Mouse (Mus musculus): ENCODE data around the gene Fchsd2. TPM values are rescaled to one million over a fixed set of nuclear protein-coding genes. Genes with fewer than 3 reads are reported as not detected.
A peak's percentile ranks its signal among the peaks of the same experiment; 100 is the strongest.

Gene Fchsd2
- polyA plus RNA-seq, 1 experiment from 2014 or later: 35.5 TPM

DNA sequence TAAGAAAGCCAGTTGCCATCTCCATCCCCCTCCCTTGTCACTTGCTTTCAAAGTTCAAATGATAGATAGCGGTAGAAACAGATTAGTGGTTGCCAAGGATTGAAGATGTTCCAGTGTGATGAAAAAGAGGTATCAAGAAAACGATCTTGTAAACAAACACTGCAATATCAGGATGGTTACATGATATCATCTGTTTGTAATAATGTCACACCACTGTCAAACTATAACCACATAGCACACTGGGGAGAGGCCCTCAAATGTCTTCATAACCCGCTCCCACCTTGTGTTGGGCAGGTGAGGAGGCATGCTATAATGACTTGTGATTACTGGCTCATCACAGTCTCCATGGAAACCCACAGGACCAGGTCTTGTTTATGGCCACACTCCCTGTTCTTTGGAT lies 205.7 kb downstream of the Fchsd2 start:
- Histone ChIP-seq H3K27me3 (ENCODE audit: control insufficient read depth, insufficient read depth, low read length) (peaks cover 3% of the 10 kb centered on the region), H3K4me1 (ENCODE audit: control insufficient read depth, insufficient read depth, low read length) (peaks cover 13% of the 10 kb centered on the region), H3K4me3 (ENCODE audit: low read length) (no peak overlapping the region), H3K9ac (ENCODE audit: low read depth, low read length) (no peak overlapping the region), H3K27ac (ENCODE audit: low read depth, low read length) (no peak overlapping the region), H3K9me3 (ENCODE audit: control insufficient read depth, low read length) (no peaks in the 10 kb centered on the region), H3K36me3 (ENCODE audit: control insufficient read depth, insufficient read depth, low read length) (no peaks in the 10 kb centered on the region; the same call in 1 of the 2 replicates), H3K4me2 (replicated peaks; ENCODE audit: low read depth, low read length) (no peak overlapping the region)
- WGBS: 88% methylated on average over 3 of the region's 3 CpGs
- ATAC-seq (ENCODE audit: low FRiP score, low TSS enrichment): no peak

DNA sequence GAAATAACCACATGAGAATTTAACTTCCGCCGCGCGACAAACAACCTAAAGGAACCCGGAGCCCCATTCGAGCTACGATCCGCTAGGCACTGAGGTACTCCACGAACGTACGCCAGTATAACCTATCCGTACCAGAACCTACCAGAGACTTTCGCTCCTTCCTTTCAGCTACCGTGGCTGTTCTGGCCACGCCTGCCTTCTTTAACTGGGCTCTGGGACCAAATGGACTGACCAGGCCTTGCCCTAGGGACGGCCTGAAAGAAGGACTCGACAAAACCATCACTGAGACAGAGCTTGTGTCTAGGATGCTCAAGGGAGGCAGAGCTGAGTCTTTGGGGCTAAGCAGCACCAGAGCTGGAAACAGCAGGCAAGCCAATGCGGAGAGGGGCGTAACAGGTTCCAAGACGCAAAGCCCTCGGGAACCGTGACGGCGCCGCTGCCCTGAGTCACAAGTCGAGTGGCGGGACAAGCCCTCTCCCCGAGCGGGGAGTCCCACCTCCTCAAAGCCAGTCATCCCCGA lies 208.8 kb downstream of the Fchsd2 start:
- H3K9me3 ChIP-seq (ENCODE audit: control insufficient read depth, low read length): no peaks in the 10 kb centered on the region
- no peak overlapping the region for H3K27ac ChIP-seq (ENCODE audit: low read depth, low read length)
- peak; percentile 46; the same call in 1 of the 2 replicates for ATAC-seq (ENCODE audit: low FRiP score, low TSS enrichment)
- peaks cover 12% of the 10 kb centered on the region for H3K4me1 ChIP-seq (ENCODE audit: control insufficient read depth, insufficient read depth, low read length)
- H3K9ac ChIP-seq (ENCODE audit: low read depth, low read length): peak overlapping the region; percentile 62
- H3K36me3 ChIP-seq (ENCODE audit: control insufficient read depth, insufficient read depth, low read length): no peaks in the 10 kb centered on the region
- H3K4me2 ChIP-seq (replicated peaks; ENCODE audit: low read depth, low read length): peak overlapping the region; percentile 89
- peak overlapping the region; percentile 65 for H3K4me3 ChIP-seq (ENCODE audit: low read length)
- peaks cover 3% of the 10 kb centered on the region for H3K27me3 ChIP-seq (ENCODE audit: control insufficient read depth, insufficient read depth, low read length)
- WGBS: 1% methylated on average over 30 of the region's 30 CpGs

DNA sequence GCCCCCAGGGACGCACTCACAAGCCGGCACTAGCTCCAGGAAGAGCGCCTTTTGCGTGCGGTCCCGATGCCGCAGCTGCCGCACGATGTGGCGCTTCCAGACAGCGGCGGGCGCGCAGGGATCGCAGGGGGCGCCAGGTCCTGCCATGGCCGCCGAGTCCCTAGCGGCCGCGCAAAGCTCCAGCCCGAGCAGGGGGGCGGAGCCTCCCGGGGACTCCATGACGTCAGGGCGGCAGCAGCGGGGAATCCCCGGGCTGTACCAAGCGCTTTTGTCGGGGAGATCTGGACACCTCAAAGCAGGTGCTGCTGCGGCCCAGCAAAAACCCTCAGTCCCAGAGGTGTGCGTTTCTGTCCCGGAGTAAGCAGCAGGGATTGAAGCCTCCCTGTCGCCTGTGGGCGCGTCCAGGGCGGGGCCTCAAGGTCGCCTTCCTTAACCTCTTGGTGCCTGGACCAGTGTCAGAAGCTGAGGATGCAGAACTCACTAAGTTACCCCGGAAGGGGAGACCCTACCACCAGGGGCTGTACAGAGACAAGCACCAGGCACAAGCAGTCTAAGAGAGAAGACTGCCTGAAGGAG lies 209.3 kb downstream of the Fchsd2 start, which contains the start of gene Atg16l2:
Gene Atg16l2, minus strand, starts transcription at position 371 of the 576 bp plus-strand sequence.
- H3K4me1 ChIP-seq (ENCODE audit: control insufficient read depth, insufficient read depth, low read length): peaks cover 8% of the 10 kb centered on the region; the same call in 1 of the 2 replicates
- no peaks in the 10 kb centered on the region for H3K9me3 ChIP-seq (ENCODE audit: control insufficient read depth, low read length)
- peak within 1 kb of the TSS; percentile 65 for H3K4me3 ChIP-seq (ENCODE audit: low read length)
- H3K4me2 ChIP-seq (replicated peaks; ENCODE audit: low read depth, low read length): peak within 1 kb of the TSS; percentile 89
- WGBS: under 1% methylated on average over 39 of the region's 39 CpGs
- ATAC-seq (ENCODE audit: low FRiP score, low TSS enrichment): peak; percentile 96
- H3K36me3 ChIP-seq (ENCODE audit: control insufficient read depth, insufficient read depth, low read length): no peaks in the 10 kb centered on the region
- peaks cover 3% of the 10 kb centered on the region for H3K27me3 ChIP-seq (ENCODE audit: control insufficient read depth, insufficient read depth, low read length)
- H3K9ac ChIP-seq (ENCODE audit: low read depth, low read length): peak within 1 kb of the TSS; percentile 62
- H3K27ac ChIP-seq (ENCODE audit: low read depth, low read length): no peak within 1 kb of the TSS

DNA sequence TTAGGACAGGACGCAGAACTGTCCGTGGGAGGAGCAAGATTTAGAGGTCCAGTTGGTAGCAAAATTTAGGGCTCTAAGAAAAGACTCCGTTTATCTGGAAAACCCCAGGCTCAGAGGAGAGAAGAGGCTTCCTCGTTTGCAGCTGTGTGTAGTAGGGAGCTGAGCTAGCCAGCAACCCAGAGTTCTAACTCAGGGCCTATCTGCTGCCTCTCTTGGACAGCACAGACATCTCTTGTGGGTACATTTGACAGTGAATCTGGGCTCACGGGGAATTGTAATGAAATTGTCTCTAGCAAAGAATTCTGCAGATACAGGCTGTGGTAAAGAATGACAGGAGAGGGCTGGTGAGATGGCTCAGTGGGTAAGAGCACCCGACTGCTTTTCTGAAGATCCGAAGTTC lies 210.0 kb downstream of the Fchsd2 start:
- no peak; the same call in 1 of the 2 replicates for ATAC-seq (ENCODE audit: low FRiP score, low TSS enrichment)
- 26% methylated on average over 7 of the region's 7 CpGs for WGBS
- Histone ChIP-seq H3K9ac (ENCODE audit: low read depth, low read length) (peak overlapping the region; percentile 62; the same call in 1 of the 2 replicates), H3K9me3 (ENCODE audit: control insufficient read depth, low read length) (no peaks in the 10 kb centered on the region), H3K27me3 (ENCODE audit: control insufficient read depth, insufficient read depth, low read length) (peaks cover 3% of the 10 kb centered on the region; the same call in 1 of the 2 replicates), H3K4me3 (ENCODE audit: low read length) (peak overlapping the region; percentile 65), H3K27ac (ENCODE audit: low read depth, low read length) (no peak overlapping the region), H3K36me3 (ENCODE audit: control insufficient read depth, insufficient read depth, low read length) (no peaks in the 10 kb centered on the region), H3K4me2 (replicated peaks; ENCODE audit: low read depth, low read length) (peak overlapping the region; percentile 89), H3K4me1 (ENCODE audit: control insufficient read depth, insufficient read depth, low read length) (0 out of 2 replicates have a peak, but pooled peaks cover 6% of the 10 kb centered on the region)

DNA sequence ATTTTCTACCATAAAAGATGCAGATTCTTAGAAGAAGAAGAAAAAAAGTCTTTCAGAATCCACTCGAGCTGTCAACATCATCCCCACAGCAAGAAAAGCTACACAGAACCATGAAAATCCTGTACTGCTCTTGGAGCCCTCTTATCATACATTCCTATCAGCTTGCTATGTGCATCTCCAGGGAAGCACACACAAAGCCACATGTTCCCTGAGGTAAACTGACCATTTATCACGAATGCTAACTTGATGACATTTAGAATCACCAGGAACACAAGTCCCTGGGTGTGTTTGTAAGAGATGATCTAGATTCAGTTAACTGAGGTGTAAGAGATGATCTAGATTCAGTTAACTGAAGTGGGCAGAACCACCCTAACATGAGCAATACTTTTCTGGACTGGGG lies 214.2 kb downstream of the Fchsd2 start:
- H3K36me3 ChIP-seq (ENCODE audit: control insufficient read depth, insufficient read depth, low read length): no peaks in the 10 kb centered on the region
- H3K9ac ChIP-seq (ENCODE audit: low read depth, low read length): no peak overlapping the region
- no peak for ATAC-seq (ENCODE audit: low FRiP score, low TSS enrichment)
- H3K27ac ChIP-seq (ENCODE audit: low read depth, low read length): no peak overlapping the region
- H3K4me1 ChIP-seq (ENCODE audit: control insufficient read depth, insufficient read depth, low read length): no peaks in the 10 kb centered on the region
- no peaks in the 10 kb centered on the region for H3K27me3 ChIP-seq (ENCODE audit: control insufficient read depth, insufficient read depth, low read length)
- H3K4me3 ChIP-seq (ENCODE audit: low read length): no peak overlapping the region
- no peak overlapping the region for H3K4me2 ChIP-seq (replicated peaks; ENCODE audit: low read depth, low read length)
- WGBS: 40% methylated on average over 2 of the region's 2 CpGs
- no peaks in the 10 kb centered on the region for H3K9me3 ChIP-seq (ENCODE audit: control insufficient read depth, low read length)

DNA sequence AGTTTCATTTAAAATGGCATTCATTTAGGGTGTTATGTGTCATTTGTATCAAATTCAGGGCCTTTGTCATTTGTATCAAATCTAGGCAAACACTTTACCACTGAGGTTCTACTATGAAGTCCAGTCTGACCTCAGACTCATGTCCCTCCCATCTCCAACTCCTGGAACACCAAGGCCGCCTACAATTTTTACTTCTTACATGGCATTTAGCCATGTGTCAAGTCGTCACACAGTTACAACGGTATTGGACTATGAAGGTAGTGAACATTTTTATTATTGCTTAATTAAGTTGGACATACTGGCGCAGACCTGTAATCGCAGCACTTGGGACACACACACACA lies 217.3 kb downstream of the Fchsd2 start:
- WGBS: 36% methylated on average over 5 of the region's 5 CpGs
- Histone ChIP-seq H3K9ac (ENCODE audit: low read depth, low read length) (peak overlapping the region; percentile 70; the same call in 1 of the 2 replicates), H3K4me1 (ENCODE audit: control insufficient read depth, insufficient read depth, low read length) (no peaks in the 10 kb centered on the region), H3K27me3 (ENCODE audit: control insufficient read depth, insufficient read depth, low read length) (no peaks in the 10 kb centered on the region), H3K9me3 (ENCODE audit: control insufficient read depth, low read length) (no peaks in the 10 kb centered on the region), H3K4me3 (ENCODE audit: low read length) (peak overlapping the region; percentile 52), H3K27ac (ENCODE audit: low read depth, low read length) (peak overlapping the region; percentile 94), H3K36me3 (ENCODE audit: control insufficient read depth, insufficient read depth, low read length) (no peaks in the 10 kb centered on the region), H3K4me2 (replicated peaks; ENCODE audit: low read depth, low read length) (peak overlapping the region; percentile 53)
- peak; percentile 25; the same call in 1 of the 2 replicates for ATAC-seq (ENCODE audit: low FRiP score, low TSS enrichment)

DNA sequence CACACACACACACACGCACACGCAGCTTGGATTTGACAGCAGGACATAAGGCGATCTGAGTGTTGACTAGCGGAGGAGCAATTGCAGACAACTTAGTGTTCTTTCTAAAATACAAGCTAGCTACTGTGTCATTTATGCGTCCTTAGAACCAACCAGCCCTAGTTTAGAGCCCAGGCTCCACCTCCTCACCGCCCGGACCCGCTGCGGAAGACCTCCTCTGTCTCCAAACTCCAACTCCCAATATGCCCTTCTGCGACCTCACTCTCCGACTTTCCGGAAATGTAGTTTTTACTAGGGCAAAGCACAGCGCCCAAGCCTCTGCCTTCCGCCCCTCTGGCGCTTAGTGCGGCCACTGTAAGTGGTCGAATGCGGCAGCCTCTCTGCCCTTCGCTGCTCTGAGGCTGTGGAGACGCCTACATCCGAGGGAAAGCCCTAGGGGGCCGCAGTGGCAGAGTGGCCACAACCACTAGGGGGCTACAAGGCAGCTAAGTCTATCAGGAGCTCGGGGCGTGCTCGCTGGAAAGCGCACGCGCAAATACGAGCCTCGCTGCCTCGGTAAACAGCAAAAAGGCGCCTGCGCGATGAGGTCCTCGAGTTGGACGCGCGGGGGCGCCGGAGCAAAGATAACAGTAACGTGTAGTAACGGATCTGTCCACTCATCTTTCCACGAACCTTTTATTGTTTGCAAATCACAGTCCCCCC lies 217.8 kb downstream of the Fchsd2 start:
- Histone ChIP-seq H3K4me2 (replicated peaks; ENCODE audit: low read depth, low read length) (peak overlapping the region; percentile 53), H3K27me3 (ENCODE audit: control insufficient read depth, insufficient read depth, low read length) (no peaks in the 10 kb centered on the region), H3K9me3 (ENCODE audit: control insufficient read depth, low read length) (no peaks in the 10 kb centered on the region), H3K4me1 (ENCODE audit: control insufficient read depth, insufficient read depth, low read length) (no peaks in the 10 kb centered on the region), H3K27ac (ENCODE audit: low read depth, low read length) (peak overlapping the region; percentile 94), H3K36me3 (ENCODE audit: control insufficient read depth, insufficient read depth, low read length) (no peaks in the 10 kb centered on the region), H3K9ac (ENCODE audit: low read depth, low read length) (peak overlapping the region; percentile 70), H3K4me3 (ENCODE audit: low read length) (peak overlapping the region; percentile 52)
- 2% methylated on average over 43 of the region's 43 CpGs for WGBS
- ATAC-seq (ENCODE audit: low FRiP score, low TSS enrichment): peak; percentile 95

DNA sequence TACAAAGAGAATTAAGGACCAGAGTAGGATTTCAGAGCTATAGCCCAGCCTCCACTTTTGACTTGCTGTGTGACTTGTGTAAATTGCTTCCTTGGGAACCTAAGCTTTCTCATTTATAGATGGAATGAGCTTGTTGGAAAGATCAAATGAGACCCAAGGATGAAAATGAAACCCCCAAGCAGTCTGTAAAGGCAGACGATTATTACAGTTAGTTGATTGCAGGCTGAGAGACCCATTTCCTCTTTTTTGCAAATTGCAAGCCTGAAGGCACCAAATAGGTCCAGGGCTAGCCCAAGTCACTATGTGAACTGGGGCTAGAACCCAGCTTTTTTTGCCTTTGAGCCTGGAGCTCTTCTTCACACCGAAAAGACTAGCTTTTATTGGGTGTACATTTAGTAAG lies 218.4 kb downstream of the Fchsd2 start:
- Histone ChIP-seq H3K4me1 (ENCODE audit: control insufficient read depth, insufficient read depth, low read length) (no peaks in the 10 kb centered on the region), H3K4me3 (ENCODE audit: low read length) (peak overlapping the region; percentile 52), H3K4me2 (replicated peaks; ENCODE audit: low read depth, low read length) (peak overlapping the region; percentile 53), H3K27ac (ENCODE audit: low read depth, low read length) (no peak overlapping the region), H3K36me3 (ENCODE audit: control insufficient read depth, insufficient read depth, low read length) (no peaks in the 10 kb centered on the region), H3K27me3 (ENCODE audit: control insufficient read depth, insufficient read depth, low read length) (no peaks in the 10 kb centered on the region), H3K9ac (ENCODE audit: low read depth, low read length) (peak overlapping the region; percentile 70; the same call in 1 of the 2 replicates), H3K9me3 (ENCODE audit: control insufficient read depth, low read length) (no peaks in the 10 kb centered on the region)
- WGBS: 28% methylated on average over 2 of the region's 2 CpGs
- ATAC-seq (ENCODE audit: low FRiP score, low TSS enrichment): no peak

DNA sequence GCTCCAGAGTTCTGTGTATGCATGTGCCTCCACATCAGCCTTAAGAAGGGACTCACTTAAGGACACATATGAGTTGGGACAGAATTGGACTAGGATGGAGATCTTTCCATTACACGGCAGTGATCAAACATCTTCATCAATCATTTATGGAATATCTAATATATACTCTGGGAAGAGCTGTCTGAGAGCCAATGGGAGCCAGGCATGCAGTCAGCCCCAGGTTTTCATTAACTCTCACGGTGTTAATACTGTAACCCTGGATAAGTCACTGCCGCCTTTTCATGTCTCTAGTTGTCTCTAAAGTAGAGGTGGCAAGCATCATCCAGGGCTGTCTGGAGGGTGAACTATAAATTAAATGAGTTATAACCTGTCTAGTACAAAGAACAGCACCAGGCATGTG lies 220.4 kb downstream of the Fchsd2 start:
- H3K9me3 ChIP-seq (ENCODE audit: control insufficient read depth, low read length): no peaks in the 10 kb centered on the region
- H3K4me1 ChIP-seq (ENCODE audit: control insufficient read depth, insufficient read depth, low read length): no peaks in the 10 kb centered on the region
- no peak overlapping the region for H3K4me2 ChIP-seq (replicated peaks; ENCODE audit: low read depth, low read length)
- no peak overlapping the region for H3K27ac ChIP-seq (ENCODE audit: low read depth, low read length)
- peak; percentile 3; the same call in 1 of the 2 replicates for ATAC-seq (ENCODE audit: low FRiP score, low TSS enrichment)
- H3K4me3 ChIP-seq (ENCODE audit: low read length): no peak overlapping the region
- no peak overlapping the region for H3K9ac ChIP-seq (ENCODE audit: low read depth, low read length)
- no peaks in the 10 kb centered on the region for H3K27me3 ChIP-seq (ENCODE audit: control insufficient read depth, insufficient read depth, low read length)
- no peaks in the 10 kb centered on the region for H3K36me3 ChIP-seq (ENCODE audit: control insufficient read depth, insufficient read depth, low read length)
- WGBS: 60% methylated on average over 3 of the region's 3 CpGs

Data from kidney, embryonic 14.5 days (tissue).